ENCODE assay signal across 8 mouse cellular contexts in genomic region chr14:24501256-24501655, GRCm38 (mm10). TPM values are rescaled to one million over a fixed set of nuclear protein-coding genes. Genes with fewer than 3 reads are reported as not detected.
DNase-seq lines count a peak whose midpoint lies in the region; ATAC-seq and TF ChIP-seq lines count a peak whose summit lies in the region.

No protein-coding gene starts in this region.

- peaks cover 36% of the 10 kb centered on the region for H3K36me3 ChIP-seq in intestine, embryonic 14.5 days (ENCODE audit: control insufficient read depth, insufficient read depth, low read length)
- H3K36me3 ChIP-seq in intestine, postnatal 0 days (ENCODE audit: control insufficient read depth, insufficient read depth), result peaks cover 35% of the 10 kb centered on the region
- H3K36me3 ChIP-seq in embryonic facial prominence, embryonic 11.5 days (replicated peaks; ENCODE audit: control insufficient read depth, insufficient read depth, low read depth, low read length), result peaks cover 4% of the 10 kb centered on the region
- peaks cover 29% of the 10 kb centered on the region for H3K36me3 ChIP-seq in hindbrain, embryonic 13.5 days
- H3K36me3 ChIP-seq in midbrain, postnatal 0 days (ENCODE audit: insufficient read depth, low read length), result peaks cover 25% of the 10 kb centered on the region

- H3K27ac ChIP-seq in intestine, embryonic 14.5 days (ENCODE audit: low read depth), result peak overlapping the region; percentile 71; the same call in 1 of the 2 replicates
- H3K27ac ChIP-seq in intestine, postnatal 0 days (ENCODE audit: low read depth, low read length), result no peak overlapping the region; the same call in 1 of the 2 replicates
- H3K27ac ChIP-seq in embryonic facial prominence, embryonic 11.5 days (replicated peaks; ENCODE audit: low read depth, low read length), result no peak overlapping the region
- H3K27ac ChIP-seq in hindbrain, embryonic 13.5 days, result peak overlapping the region; percentile 94
- H3K27ac ChIP-seq in midbrain, postnatal 0 days (ENCODE audit: low read depth, low read length), result peak overlapping the region; percentile 82

- no peaks in the 10 kb centered on the region; the same call in 1 of the 2 replicates for H3K4me1 ChIP-seq in intestine, embryonic 14.5 days (replicated peaks; ENCODE audit: control insufficient read depth, insufficient read depth, low read length)
- H3K4me1 ChIP-seq in intestine, postnatal 0 days (replicated peaks; ENCODE audit: control insufficient read depth, insufficient read depth, low read length), result no peaks in the 10 kb centered on the region
- H3K4me1 ChIP-seq in embryonic facial prominence, embryonic 11.5 days (ENCODE audit: control insufficient read depth, insufficient read depth, low read length), result no peaks in the 10 kb centered on the region
- H3K4me1 ChIP-seq in hindbrain, embryonic 13.5 days (replicated peaks), result peaks cover 17% of the 10 kb centered on the region
- no peaks in the 10 kb centered on the region for H3K4me1 ChIP-seq in midbrain, postnatal 0 days (ENCODE audit: insufficient read depth, low read length)

- no peaks in the 10 kb centered on the region for H3K27me3 ChIP-seq in intestine, embryonic 14.5 days (replicated peaks; ENCODE audit: control insufficient read depth, insufficient read depth, low read length)
- H3K27me3 ChIP-seq in intestine, postnatal 0 days (replicated peaks; ENCODE audit: control insufficient read depth, insufficient read depth, low read length), result no peaks in the 10 kb centered on the region
- H3K27me3 ChIP-seq in embryonic facial prominence, embryonic 11.5 days (ENCODE audit: control insufficient read depth, insufficient read depth, low read length), result no peaks in the 10 kb centered on the region
- no peaks in the 10 kb centered on the region for H3K27me3 ChIP-seq in hindbrain, embryonic 13.5 days
- no peaks in the 10 kb centered on the region for H3K27me3 ChIP-seq in midbrain, postnatal 0 days (ENCODE audit: insufficient read depth, low read length)

- no peak for ATAC-seq in intestine, embryonic 14.5 days (replicated peaks; ENCODE audit: low FRiP score, low TSS enrichment, low read depth)
- ATAC-seq in intestine, postnatal 0 days, result no peak
- no peak for ATAC-seq in embryonic facial prominence, embryonic 11.5 days (replicated peaks; ENCODE audit: insufficient number of reproducible peaks, low FRiP score, low TSS enrichment, low read depth)
- ATAC-seq in hindbrain, embryonic 13.5 days (ENCODE audit: low FRiP score), result no peak
- ATAC-seq in midbrain, postnatal 0 days (ENCODE audit: low FRiP score), result no peak

- DNase-seq in intestine, embryonic 14.5 days (ENCODE audit: low spot score), result no peak
- DNase-seq in embryonic facial prominence, embryonic 11.5 days (ENCODE audit: low spot score), result no peak
- DNase-seq in midbrain, postnatal 0 days (ENCODE audit: low spot score), result peak; percentile 16
- DNase-seq in thymus, postnatal 36 days, result no peak
- DNase-seq in layer of hippocampus, postnatal 25 days (ENCODE audit: extremely low spot score in 1 of 2, low spot score in 1 of 2), result no peak
- DNase-seq in kidney, adult 9 months, result no peak

- H3K4me2 ChIP-seq in intestine, embryonic 14.5 days (ENCODE audit: low read length), result no peak overlapping the region; the same call in 1 of the 2 replicates
- H3K4me2 ChIP-seq in intestine, postnatal 0 days (replicated peaks; ENCODE audit: low read depth), result no peak overlapping the region
- H3K4me2 ChIP-seq in embryonic facial prominence, embryonic 11.5 days (ENCODE audit: low read depth, low read length), result no peak overlapping the region
- peak overlapping the region; percentile 16; the same call in 1 of the 2 replicates for H3K4me2 ChIP-seq in hindbrain, embryonic 13.5 days
- H3K4me2 ChIP-seq in midbrain, postnatal 0 days (ENCODE audit: low read depth, low read length, poor library complexity, severe bottlenecking), result no peak overlapping the region

- no peak for TF ChIP-seq CTCF in intestine, postnatal 0 days (IDR thresholded peaks at IDR 0.05; ENCODE audit: low read depth)
- TF ChIP-seq CTCF in midbrain, postnatal 0 days (IDR thresholded peaks at IDR 0.05), result no peak

- WGBS in intestine, embryonic 14.5 days, result 59% methylated on average over 4 of the region's 4 CpGs
- WGBS in intestine, postnatal 0 days, result 55% methylated on average over 4 of the region's 4 CpGs
- WGBS in embryonic facial prominence, embryonic 11.5 days, result 70% methylated on average over 4 of the region's 4 CpGs
- 22% methylated on average over 4 of the region's 4 CpGs for WGBS in hindbrain, embryonic 13.5 days
- 24% methylated on average over 4 of the region's 4 CpGs for WGBS in midbrain, postnatal 0 days

- H3K9me3 ChIP-seq in intestine, embryonic 14.5 days (ENCODE audit: control insufficient read depth, low read length), result no peaks in the 10 kb centered on the region
- peaks cover 4% of the 10 kb centered on the region; the same call in 1 of the 2 replicates for H3K9me3 ChIP-seq in intestine, postnatal 0 days (ENCODE audit: control insufficient read depth)
- no peaks in the 10 kb centered on the region; the same call in 1 of the 2 replicates for H3K9me3 ChIP-seq in embryonic facial prominence, embryonic 11.5 days (replicated peaks; ENCODE audit: control insufficient read depth, low read length)
- no peaks in the 10 kb centered on the region for H3K9me3 ChIP-seq in hindbrain, embryonic 13.5 days
- no peaks in the 10 kb centered on the region for H3K9me3 ChIP-seq in midbrain, postnatal 0 days (ENCODE audit: low read length)

- peak overlapping the region; percentile 48 for H3K9ac ChIP-seq in intestine, embryonic 14.5 days (ENCODE audit: low read length)
- H3K9ac ChIP-seq in intestine, postnatal 0 days (ENCODE audit: low read depth, low read length), result no peak overlapping the region
- H3K9ac ChIP-seq in embryonic facial prominence, embryonic 11.5 days (replicated peaks; ENCODE audit: low read length), result peak overlapping the region; percentile 30
- peak overlapping the region; percentile 65 for H3K9ac ChIP-seq in hindbrain, embryonic 13.5 days
- no peak overlapping the region for H3K9ac ChIP-seq in midbrain, postnatal 0 days (replicated peaks; ENCODE audit: low read length, poor library complexity, severe bottlenecking)

- H3K4me3 ChIP-seq in intestine, embryonic 14.5 days (ENCODE audit: low read depth, low read length), result no peak overlapping the region
- no peak overlapping the region for H3K4me3 ChIP-seq in intestine, postnatal 0 days (ENCODE audit: low read depth, low read length)
- H3K4me3 ChIP-seq in embryonic facial prominence, embryonic 11.5 days (ENCODE audit: low read depth, low read length), result no peak overlapping the region
- H3K4me3 ChIP-seq in hindbrain, embryonic 13.5 days, result no peak overlapping the region
- H3K4me3 ChIP-seq in midbrain, postnatal 0 days (ENCODE audit: low read depth, low read length), result no peak overlapping the region

RNA-seq across cellular contexts. Expression of gene Rps24, which starts 14.3 kb away (rescaled TPM):
- polyA plus RNA-seq in intestine, embryonic 14.5 days (2014; fragmentation: Nextera tagmentation; extraction: Ambion mirVana), result 1,382 and 1,440 TPM in 2 replicates
- polyA plus RNA-seq in intestine, postnatal 0 days (2015; fragmentation: Nextera tagmentation; extraction: Ambion mirVana), result 766 and 793 TPM in 2 replicates
- 1,210 and 1,350 TPM in 2 replicates for polyA plus RNA-seq in embryonic facial prominence, embryonic 11.5 days (2014; fragmentation: Nextera tagmentation; extraction: Ambion mirVana)
- polyA plus RNA-seq in hindbrain, embryonic 13.5 days (2015; fragmentation: Nextera tagmentation; extraction: Ambion mirVana), result 660 and 675 TPM in 2 replicates
- 1,066 and 1,223 TPM in 2 replicates for total RNA-seq in midbrain, postnatal 0 days (2014; rRNA removed)
- 799 and 839 TPM in 2 replicates for polyA plus RNA-seq in midbrain, postnatal 0 days (2015; fragmentation: Nextera tagmentation; extraction: Ambion mirVana)
- total RNA-seq in layer of hippocampus, postnatal 25 days (2021), result 100 to 1,000 TPM; 675 to 721 TPM

RNA-seq across cellular contexts. Expression of gene Polr3a, which starts 14.4 kb away (rescaled TPM):
- 17.5 and 18.5 TPM in 2 replicates for polyA plus RNA-seq in intestine, embryonic 14.5 days (2014; fragmentation: Nextera tagmentation; extraction: Ambion mirVana)
- 5.1 and 6.6 TPM in 2 replicates for polyA plus RNA-seq in intestine, postnatal 0 days (2015; fragmentation: Nextera tagmentation; extraction: Ambion mirVana)
- polyA plus RNA-seq in embryonic facial prominence, embryonic 11.5 days (2014; fragmentation: Nextera tagmentation; extraction: Ambion mirVana), result 15.5 and 17.3 TPM in 2 replicates
- polyA plus RNA-seq in hindbrain, embryonic 13.5 days (2015; fragmentation: Nextera tagmentation; extraction: Ambion mirVana), result 20.7 and 22.6 TPM in 2 replicates
- total RNA-seq in midbrain, postnatal 0 days (2014; rRNA removed), result 22.0 and 24.3 TPM in 2 replicates
- polyA plus RNA-seq in midbrain, postnatal 0 days (2015; fragmentation: Nextera tagmentation; extraction: Ambion mirVana), result 12.5 and 14.6 TPM in 2 replicates
- total RNA-seq in layer of hippocampus, postnatal 25 days (2021), result 10 to 100 TPM; 32.8 to 39.6 TPM

Comparison
In these comparisons a context has a peak if more than half of its experiments do, and no peak if none do; other contexts are left out.
1. H3K27ac ChIP-seq: peak in intestine, embryonic 14.5 days (single experiment), hindbrain, embryonic 13.5 days (single experiment) and midbrain, postnatal 0 days (single experiment); none in intestine, postnatal 0 days (single experiment) and embryonic facial prominence, embryonic 11.5 days (single experiment).
2. H3K9ac ChIP-seq: peak in intestine, embryonic 14.5 days (single experiment), embryonic facial prominence, embryonic 11.5 days (single experiment) and hindbrain, embryonic 13.5 days (single experiment); none in intestine, postnatal 0 days (single experiment) and midbrain, postnatal 0 days (single experiment).